Mouse (Mus musculus) ES-E14 (cell line): ENCODE results near the gene Pex7. TPM values are rescaled to one million over a fixed set of nuclear protein-coding genes. Genes with fewer than 3 reads are reported as not detected.

Source experiments
- DNase-seq: peaks from one replicate; pipeline ENCODE4 v3.0.0-alpha.2; 2013; ENCODE audit warnings: low read depth, low spot score
- H3K27ac ChIP-seq: 2 replicates; pipeline ENCODE4 v1.5.1; 2012; ENCODE audit warnings: low read depth, mild to moderate bottlenecking, low read length, moderate library complexity, mixed read lengths; ENCODE audit not compliant: poor library complexity, insufficient read depth, severe bottlenecking
- H3K36me3 ChIP-seq: 2 replicates; pipeline ENCODE4 v1.6.1; 2012; ENCODE audit warnings: mild to moderate bottlenecking, low read length, moderate library complexity, mixed read lengths; ENCODE audit not compliant: control insufficient read depth, poor library complexity, insufficient read depth, severe bottlenecking
- H3K4me1 ChIP-seq, 2 experiments: fragments of 150-350 bp in 1 of 2; sonication (generic) in 1 of 2; 2 replicates each; pipeline ENCODE4 v1.6.1; 2012; ENCODE audit warnings: low read length in 2 of 2, mild to moderate bottlenecking in 1 of 2, mixed read lengths in 1 of 2; ENCODE audit not compliant: control insufficient read depth in 2 of 2, insufficient read depth in 2 of 2, poor library complexity in 1 of 2
- H3K4me3 ChIP-seq, 2 experiments: fragments of 150-350 bp in 1 of 2; sonication (generic) in 1 of 2; 2 replicates each; pipeline ENCODE4 v1.5.1; 2012; ENCODE audit warnings: low read length in 2 of 2, low read depth in 1 of 2, mild to moderate bottlenecking in 1 of 2, mixed read lengths in 1 of 2; ENCODE audit not compliant: insufficient read depth in 1 of 2, poor library complexity in 1 of 2, severe bottlenecking in 1 of 2
- H3K9ac ChIP-seq: 2 replicates; pipeline ENCODE4 v1.6.1; 2012; ENCODE audit warnings: low read depth, mild to moderate bottlenecking, low read length, mixed read lengths; ENCODE audit not compliant: poor library complexity, insufficient read depth, severe bottlenecking
- H3K9me3 ChIP-seq: fragments of 150-350 bp; sonication (generic); 2 replicates; pipeline ENCODE4 v1.6.1; 2012; ENCODE audit warnings: low read depth, mild to moderate bottlenecking, low read length; ENCODE audit not compliant: control insufficient read depth, insufficient read depth
- CHD2 ChIP-seq: IDR thresholded peaks from 2 replicates; pipeline ENCODE4 v1.6.1; 2014; ENCODE audit warnings: mild to moderate bottlenecking, low read depth, low read length, inconsistent platforms
- HCFC1 ChIP-seq: IDR thresholded peaks from 2 replicates; pipeline ENCODE4 v1.6.1; 2012; ENCODE audit warnings: low read length, inconsistent platforms, borderline replicate concordance; ENCODE audit not compliant: insufficient read depth
- MAFK ChIP-seq: IDR thresholded peaks from 2 replicates; pipeline ENCODE4 v1.6.1; 2014; ENCODE audit warnings: mild to moderate bottlenecking, low read depth, low read length, inconsistent platforms; ENCODE audit not compliant: insufficient read depth
- ZC3H11A ChIP-seq: IDR thresholded peaks from 2 replicates; pipeline ENCODE4 v1.6.1; 2012; ENCODE audit warnings: low read depth, mild to moderate bottlenecking, inconsistent platforms, low read length, borderline replicate concordance
- ZNF384 ChIP-seq: IDR thresholded peaks from 2 replicates; pipeline ENCODE4 v1.6.1; 2012; ENCODE audit warnings: low read depth, low read length, inconsistent platforms
- in situ Hi-C, 2 experiments: fragments of 600-800 bp; cut with MboI; formaldehyde crosslinking; loops; one replicate each; pipeline ENCODE4 v1.15.1; 2025; ENCODE audit warnings: low sequenced_read_pairs in 2 of 2, inconsistent platforms in 1 of 2; ENCODE audit not compliant: unreplicated experiment in 2 of 2
- total RNA-seq: library from RNA; depleted of rRNA; stranded (reverse); fragments of 300-350 nt; gene quantifications from 2 replicates; pipeline ENCODE4 v1.2.3, GENCODE M21; 2012

Pex7 gene
- total RNA-seq, 1 experiment: 17.0 TPM

- Histone ChIP-seq H3K4me1 (no peaks in the 10 kb centered on the region; a peak in 1 of 4 replicates), H3K27ac (no peak overlapping the region), H3K9ac (no peak overlapping the region), H3K4me3 (no peak overlapping the region), H3K36me3 (peaks cover 2% of the 10 kb centered on the region; the same call in 1 of the 2 replicates), H3K9me3 (no peaks in the 10 kb centered on the region)
- in situ Hi-C loops: loop anchor here in 1 of 2 experiments (25.0 kb wide), 1 partner anchor 192 kb away; the partner anchor contains the start of gene Il20ra
- no peak for TF ChIP-seq MAFK
- TF ChIP-seq ZC3H11A: no peak
- TF ChIP-seq HCFC1: no peak
- TF ChIP-seq CHD2: no peak
- TF ChIP-seq ZNF384: no peak
- no peak for DNase-seq
These were observed 3.2 kb downstream of the Pex7 start for GRCm38 (mm10) chr10:19904077-19904820.

DNA sequence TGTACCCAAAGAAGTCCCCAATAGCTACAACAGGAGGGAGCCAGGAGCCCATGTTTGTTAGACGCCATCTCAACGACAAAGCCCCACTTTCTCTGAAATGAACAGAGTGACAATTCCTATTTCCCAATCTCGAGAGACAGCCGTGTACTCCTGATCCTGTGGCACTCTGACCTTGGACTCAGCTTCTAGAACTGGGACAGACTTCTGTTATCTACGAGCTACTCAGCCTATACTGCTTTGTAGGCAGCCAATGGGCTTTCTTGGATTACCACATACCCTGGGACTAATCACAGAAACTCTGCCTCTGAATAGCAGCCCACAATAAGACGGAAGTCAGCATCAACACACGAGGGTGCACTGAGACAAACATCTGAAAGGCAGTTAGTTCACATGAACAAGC, 5.5 kb downstream of the Pex7 start:
- in situ Hi-C loops: loop anchor here in 1 of 2 experiments (25.0 kb wide), 1 partner anchor 190 kb away; the partner anchor contains the start of gene Il20ra
- Histone ChIP-seq H3K9ac (no peak overlapping the region), H3K36me3 (peaks cover 5% of the 10 kb centered on the region), H3K27ac (no peak overlapping the region), H3K4me3 (no peak overlapping the region), H3K4me1 (no peaks in the 10 kb centered on the region), H3K9me3 (no peaks in the 10 kb centered on the region)
- no peak for DNase-seq
- TF ChIP-seq CHD2: no peak
- no peak for TF ChIP-seq MAFK
- TF ChIP-seq ZNF384: no peak
- TF ChIP-seq HCFC1: no peak
- TF ChIP-seq ZC3H11A: no peak

- TF ChIP-seq ZC3H11A (no peak), CHD2 (no peak), ZNF384 (no peak)
- Histone ChIP-seq H3K27ac (no peak overlapping the region), H3K36me3 (peaks cover 5% of the 10 kb centered on the region), H3K4me1 (no peaks in the 10 kb centered on the region), H3K9ac (no peak overlapping the region), H3K4me3 (no peak overlapping the region), H3K9me3 (no peaks in the 10 kb centered on the region)
- in situ Hi-C loops: loop anchor here in 1 of 2 experiments (25.0 kb wide), 1 partner anchor 188 kb away; the partner anchor contains the start of gene Il20ra
- DNase-seq: no peak
These were observed 7.3 kb downstream of the Pex7 start for GRCm38 (mm10) chr10:19900191-19900590.

DNA sequence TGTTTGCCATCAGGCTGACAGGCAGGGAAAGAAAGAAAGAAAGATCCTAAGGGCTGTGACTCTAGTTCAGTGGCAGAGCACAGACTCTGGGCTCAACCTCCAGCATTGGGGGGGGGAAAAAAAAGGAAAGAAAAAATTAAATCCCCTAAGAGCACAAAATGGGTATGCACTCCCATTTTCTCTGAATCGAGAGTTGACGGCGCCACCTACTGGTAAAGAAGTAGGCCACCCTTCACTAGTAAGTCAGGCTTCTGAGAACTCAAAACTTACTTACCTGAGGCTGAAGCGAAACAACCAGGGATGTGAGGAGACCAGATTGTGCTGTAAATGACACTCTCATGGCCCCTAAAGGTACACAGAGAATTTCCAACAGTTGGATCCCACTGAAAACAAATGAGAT, 13.5 kb downstream of the Pex7 start:
- in situ Hi-C loops: no loop called here
- Histone ChIP-seq H3K4me3 (no peak overlapping the region), H3K27ac (no peak overlapping the region), H3K36me3 (peaks cover 9% of the 10 kb centered on the region), H3K9ac (no peak overlapping the region), H3K9me3 (no peaks in the 10 kb centered on the region), H3K4me1 (peaks cover 3 to 5% of the 10 kb centered on the region in 2 experiments; a peak in 3 of 4 replicates)
- TF ChIP-seq CHD2: no peak
- no peak for DNase-seq

DNA sequence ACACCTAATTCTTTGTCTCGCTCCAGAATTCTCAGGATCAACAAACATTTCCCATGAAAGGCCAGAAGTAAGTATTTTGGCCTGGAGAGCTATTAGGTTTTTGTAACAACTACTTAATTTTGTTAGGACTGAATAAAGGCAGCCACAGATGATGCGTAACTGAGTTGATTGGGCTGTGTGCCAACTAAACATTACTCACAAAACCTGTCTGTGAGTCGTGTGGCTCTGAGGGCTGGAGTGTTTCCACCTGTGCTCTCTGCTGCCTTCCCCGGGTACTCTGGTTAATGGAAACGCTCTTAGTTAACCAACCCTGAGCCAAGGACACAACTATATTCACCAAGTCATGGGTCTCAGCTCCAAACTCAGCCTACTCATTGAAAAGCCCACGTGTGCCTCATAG, 14.3 kb downstream of the Pex7 start:
- Histone ChIP-seq H3K4me1 (peaks cover 3 to 5% of the 10 kb centered on the region in 2 experiments; a peak in 3 of 4 replicates), H3K9me3 (no peaks in the 10 kb centered on the region), H3K9ac (no peak overlapping the region), H3K4me3 (no peak overlapping the region), H3K27ac (no peak overlapping the region), H3K36me3 (peaks cover 6% of the 10 kb centered on the region)
- no peak for DNase-seq
- TF ChIP-seq CHD2: no peak
- no peak for TF ChIP-seq ZC3H11A
- TF ChIP-seq HCFC1: no peak
- TF ChIP-seq ZNF384: no peak
- TF ChIP-seq MAFK: no peak
- in situ Hi-C loops: no loop called here
